Mouse (Mus musculus) mesoderm, embryonic 11.5 days (tissue): Measurements from ENCODE around the gene Slc30a2.
"Not testable (repeated sequence)": the region's sequence is repeated elsewhere in the genome, so short reads cannot be mapped to it uniquely, and the experiment has no call there.

ENCODE experiments used
- DNase-seq: peaks from one replicate; pipeline ENCODE4 v3.0.0-alpha.2; 2012; ENCODE audit warnings: low read depth, low spot score

Gene Slc30a2

DNA sequence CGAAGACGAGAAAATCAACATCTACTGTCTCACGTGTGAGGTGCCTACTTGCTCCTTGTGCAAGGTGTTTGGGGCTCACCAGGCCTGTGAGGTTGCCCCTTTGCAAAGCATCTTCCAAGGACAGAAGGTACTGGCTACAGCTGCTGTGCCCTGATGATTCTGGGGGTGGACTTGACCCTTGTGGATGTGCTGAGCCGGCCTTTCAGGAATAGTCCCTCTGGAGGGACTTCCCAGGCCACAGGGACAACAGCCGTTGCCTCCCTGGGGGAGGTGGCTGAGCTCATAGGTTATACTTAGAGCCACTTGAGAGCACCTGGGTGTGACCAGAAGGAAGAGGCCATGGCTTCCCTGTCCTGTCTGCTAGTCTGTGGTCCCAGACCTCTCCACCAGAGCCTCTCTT is 23.3 kb upstream of the Slc30a2 start:
- no peak for DNase-seq

DNA sequence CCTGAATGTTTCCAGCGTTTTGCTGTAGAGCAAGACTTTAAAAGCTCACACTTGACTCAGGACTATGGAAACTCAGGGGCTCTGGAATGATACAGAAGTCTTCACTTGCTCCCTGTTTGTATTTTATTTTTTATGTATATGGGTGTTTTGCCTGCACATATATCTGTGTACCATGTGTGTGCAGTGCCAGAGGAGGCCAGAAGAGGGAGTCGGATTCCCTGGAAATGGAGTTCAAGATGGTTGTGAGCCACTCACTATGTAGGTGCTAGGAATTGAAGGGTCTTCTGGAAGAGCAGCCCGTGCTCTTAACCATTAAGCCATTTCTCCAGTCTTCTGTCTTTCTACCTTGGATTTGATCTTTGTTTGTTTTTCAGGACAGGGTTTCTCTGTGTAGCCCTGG is 21.5 kb upstream of the Slc30a2 start:
- no peak for DNase-seq

DNA sequence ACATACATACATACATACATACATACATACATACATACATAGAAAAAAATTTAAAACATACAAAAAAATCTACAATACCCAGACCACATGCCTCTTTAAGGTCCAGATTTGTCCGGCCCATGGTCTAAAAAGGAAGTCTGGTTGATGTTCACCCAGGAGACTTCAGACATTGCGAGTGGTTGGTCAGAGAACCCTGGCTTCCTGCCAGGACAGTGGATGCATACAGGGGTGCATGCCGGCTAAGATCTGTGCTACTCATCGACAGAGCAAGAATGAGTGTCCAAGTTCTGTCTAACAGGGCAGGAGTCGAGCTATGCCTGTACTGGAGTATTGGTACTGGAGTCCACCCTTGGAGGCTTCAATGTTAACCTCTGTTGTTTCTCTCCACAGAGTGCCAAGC is 18.3 kb upstream of the Slc30a2 start:
- DNase-seq = no peak

DNA sequence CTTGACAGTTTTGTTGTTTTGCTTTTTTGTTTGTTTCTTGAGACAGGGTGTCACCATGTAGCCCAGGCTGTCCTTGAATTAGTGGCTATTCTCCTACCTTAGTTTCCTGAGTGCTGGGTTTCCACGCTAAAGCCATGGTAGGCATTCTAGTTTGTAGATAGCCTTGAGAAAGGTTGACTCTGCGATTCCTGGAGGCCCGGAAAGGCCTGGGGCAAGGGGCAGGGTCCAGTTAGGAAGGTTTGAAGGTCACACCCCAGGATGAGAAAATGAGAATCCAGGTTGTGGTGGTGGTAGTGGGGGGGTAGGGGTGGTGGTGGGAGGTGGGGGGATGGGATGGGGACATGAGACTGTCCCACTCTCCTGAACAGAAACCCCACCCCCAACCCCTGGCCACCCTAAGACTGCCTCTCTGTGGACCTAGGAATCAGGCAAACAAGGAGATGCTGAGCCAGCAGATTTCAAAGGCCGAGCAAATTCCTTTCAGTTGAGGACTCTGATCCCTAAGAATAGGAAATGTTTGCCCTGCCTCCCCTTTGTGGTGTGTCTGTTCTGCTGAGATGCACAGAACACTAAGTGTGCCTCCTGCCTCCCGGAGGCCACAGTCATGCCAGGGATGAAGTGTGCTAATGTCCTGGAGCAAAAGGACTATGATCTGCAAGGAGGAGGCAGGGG is 16.0 kb upstream of the Slc30a2 start:
- DNase-seq = no peak

DNA sequence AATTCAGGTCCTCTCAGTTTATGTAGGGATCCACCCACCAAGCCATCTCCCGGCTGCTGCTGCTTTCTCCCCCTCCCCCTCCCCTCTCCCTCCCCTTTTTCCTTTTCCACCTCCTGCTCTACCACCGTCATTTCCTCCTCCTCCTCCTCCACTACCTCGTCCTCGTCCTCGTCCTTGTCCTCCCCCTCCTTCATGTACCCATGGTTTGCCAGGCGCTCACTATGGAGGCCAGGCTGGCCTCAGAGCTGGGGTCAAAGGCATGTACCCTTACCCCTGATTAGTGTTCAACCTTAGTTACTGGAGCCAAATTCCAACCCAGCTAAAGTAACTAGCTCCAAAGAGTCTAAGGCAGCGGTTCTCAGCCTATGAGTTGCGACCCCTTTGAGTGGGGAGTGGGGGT is 14.8 kb upstream of the Slc30a2 start:
- DNase-seq = no peak

DNA sequence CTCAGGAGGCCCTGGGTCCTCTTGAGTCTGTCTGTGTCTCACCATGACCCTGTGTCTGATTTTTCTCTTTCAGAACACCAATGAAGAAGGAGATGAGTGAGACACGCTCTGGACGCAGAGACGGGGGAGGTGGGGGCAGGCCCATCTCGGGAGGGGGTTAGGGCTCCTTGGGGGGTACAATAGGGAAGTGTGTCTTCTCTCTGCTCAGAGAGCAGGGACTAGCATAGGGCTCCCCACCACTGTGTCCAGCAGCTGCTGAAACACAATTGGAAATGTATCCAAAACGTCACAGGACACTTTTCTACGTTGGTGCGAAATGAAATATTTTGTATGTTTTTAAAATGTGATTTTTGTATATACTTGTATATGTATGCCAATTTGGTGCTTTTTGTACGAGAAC is 14.1 kb upstream of the Slc30a2 start:
- no peak for DNase-seq

DNA sequence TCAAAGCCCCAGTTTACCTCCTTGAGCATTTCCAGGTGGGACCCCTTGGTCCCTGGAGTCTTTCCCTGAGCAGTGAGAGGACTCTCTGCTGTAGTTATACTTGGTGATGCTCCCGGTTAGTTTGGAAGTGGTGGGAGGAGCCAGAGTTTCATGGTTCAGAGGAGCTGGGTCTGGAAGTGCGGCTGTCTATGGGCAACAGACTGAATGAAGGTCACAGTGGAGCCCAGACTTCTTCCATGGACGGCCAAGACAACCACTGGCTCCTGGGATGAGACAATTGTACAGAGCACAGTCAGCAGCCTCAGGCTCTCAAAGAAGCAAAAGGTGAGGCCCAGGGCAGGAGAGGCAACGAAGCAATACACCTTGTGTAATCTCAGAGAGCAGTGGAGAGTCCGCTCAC is 12.7 kb upstream of the Slc30a2 start:
- DNase-seq = no peak

DNA sequence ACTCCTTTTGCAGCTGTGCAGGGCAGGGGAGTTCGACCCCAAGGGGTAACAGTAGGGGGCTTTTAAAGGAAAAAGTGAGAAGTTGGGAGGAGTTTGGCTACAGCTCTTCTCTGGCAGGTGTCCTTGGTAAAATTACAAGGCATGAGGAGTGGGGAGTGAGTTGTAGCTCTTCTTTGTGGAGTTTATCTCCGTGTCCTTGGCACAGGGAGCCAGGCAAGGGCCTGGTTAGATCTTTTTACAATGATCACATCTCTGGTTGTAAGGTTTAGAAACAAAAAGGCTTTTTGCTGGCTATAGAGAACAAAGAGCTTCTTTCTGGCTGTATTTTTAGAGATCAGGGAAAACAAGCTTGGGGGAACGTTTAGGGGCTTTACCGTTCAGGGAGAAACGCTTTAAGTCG is 1.8 kb upstream of the Slc30a2 start:
- DNase-seq = not testable (repeated sequence)

DNA sequence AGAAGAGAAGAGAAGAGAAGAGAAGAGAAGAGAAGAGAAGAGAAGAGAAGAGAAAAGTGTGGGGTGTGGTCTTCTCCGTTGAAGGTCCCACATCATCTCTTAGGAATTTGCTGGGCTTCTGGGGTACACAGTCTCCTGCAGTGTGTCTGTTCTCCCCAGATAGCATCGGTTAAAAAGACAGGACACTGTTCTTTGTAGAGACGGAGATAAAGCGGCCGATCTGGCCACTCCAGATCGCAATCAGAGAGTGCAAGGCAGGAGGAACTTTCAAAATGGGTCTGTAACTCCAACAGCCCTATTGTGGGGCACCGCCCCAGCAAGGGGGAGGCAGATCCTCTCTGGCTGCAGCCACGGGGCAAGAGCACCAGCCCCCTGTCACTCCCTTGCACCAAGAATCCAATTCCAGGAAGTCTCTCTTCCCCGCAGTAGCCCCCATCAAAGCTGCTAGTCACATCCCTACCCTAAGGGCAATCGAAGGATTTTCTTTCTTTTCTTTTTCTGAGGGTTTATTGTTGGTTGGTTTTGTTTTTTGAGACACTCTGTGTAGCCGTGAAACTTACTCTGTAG is 685 bp upstream of the Slc30a2 start:
- no peak for DNase-seq

DNA sequence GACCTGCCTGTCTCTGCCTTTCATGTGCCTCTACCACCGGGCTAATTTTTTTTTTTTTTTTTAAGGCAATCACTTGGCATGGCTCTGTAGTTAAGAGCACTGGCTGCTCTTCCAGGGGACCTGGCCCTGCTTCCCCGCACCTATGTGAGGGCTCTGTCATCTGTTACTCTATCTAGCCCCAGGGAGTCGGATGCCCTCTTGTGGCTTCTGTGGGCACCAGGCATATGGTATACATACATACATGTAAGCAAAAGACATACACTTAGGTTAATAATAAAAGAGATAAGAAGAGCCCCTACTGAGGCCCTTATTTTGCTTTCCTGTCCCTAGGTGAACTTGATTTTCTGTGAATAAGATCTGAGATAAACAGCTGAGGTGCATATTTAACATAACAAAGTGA is 1.6 kb downstream of the Slc30a2 start:
- no peak for DNase-seq

DNA sequence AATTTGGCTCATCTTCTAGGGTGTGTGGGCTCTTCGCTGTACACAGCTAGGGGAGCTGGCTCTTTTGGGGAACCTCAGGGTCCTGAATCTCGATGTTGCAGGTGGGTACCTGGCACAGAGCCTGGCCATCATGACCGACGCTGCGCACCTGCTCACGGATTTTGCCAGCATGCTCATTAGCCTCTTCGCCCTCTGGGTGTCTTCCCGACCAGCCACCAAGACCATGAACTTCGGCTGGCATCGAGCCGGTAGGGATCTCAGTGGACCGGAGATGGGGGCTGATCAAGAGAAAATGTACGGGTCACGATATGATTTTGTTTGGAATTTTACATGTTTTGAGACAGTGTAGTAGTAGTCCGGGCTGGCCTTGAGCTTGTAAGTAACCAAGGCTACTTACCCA is 2.8 kb downstream of the Slc30a2 start:
- no peak for DNase-seq

DNA sequence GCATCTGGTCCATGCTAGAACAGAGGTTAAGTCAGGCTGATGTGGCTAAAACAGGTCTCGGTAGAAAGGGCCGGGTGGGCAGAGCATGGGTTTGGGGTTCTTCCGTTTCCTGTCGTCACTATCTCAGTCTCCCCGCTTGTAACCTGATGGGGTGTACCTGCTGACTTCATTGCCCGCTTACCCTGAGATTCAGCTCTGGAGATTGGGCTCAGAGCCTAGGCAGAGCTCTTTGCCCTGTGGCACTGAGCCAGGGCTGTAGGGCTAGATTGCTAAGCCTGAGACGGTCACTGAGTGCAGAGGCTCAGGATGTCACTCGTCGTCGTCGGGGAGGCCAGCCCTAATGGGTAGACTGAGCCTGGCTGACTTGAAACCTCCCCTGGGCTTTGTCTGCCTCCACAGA is 5.1 kb downstream of the Slc30a2 start:
- DNase-seq = no peak

DNA sequence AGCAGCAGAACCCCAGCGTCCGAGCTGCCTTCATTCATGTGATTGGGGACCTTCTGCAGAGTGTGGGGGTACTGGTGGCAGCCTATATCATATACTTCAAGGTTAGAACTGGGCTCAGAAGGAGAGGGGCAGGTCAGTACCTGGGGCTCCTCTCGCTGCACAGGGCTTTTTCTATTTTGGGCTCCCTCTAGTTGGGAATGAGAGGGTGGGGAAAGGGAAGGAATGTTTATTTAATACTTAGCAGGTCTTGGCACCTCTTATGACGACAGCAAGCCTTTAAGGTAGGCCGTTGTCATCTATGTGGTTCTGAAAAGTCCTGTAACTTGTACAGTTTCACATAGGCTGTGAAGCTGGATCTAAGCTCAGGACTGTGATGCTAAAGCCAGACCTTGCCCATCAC is 5.6 kb downstream of the Slc30a2 start:
- no peak for DNase-seq

DNA sequence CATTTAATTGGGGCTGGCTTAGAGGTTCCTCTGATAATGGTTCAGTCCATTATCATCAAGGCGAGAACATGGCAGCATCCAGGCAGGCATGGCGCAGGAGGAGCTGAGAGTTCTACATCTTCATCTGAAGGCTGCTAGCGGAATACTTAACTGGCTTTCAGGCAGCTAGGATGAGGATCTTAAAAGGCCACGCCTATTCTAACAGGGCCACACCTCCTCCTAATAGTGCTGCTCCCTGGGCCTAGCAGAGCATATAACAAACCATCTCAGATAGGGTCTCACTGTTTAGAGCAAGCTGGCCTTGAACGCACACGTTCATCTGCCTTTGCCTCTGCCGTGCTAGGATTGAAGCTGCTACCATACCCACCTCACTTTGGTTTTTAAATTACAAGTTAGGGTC is 6.8 kb downstream of the Slc30a2 start:
- DNase-seq = no peak

DNA sequence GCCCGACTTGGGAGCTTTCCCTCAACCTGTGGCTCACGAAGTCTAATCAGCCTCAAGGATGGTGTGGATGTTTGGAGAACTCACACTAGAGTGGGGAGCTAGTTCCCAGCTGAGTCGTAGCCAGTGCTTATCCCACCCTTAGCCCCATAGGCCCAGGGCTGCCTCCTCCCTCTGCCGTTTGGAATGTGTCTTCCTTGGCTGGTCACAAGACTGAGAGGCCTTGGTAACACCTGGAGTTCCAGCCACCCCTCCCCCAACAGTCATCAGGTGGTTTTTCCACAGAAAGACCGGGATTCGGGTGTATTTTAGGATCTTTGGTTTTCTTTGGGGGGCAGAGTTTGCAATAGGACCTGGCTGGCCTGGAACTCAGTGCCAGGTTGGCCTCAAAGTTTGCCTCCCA is 7.7 kb downstream of the Slc30a2 start:
- DNase-seq = no peak

DNA sequence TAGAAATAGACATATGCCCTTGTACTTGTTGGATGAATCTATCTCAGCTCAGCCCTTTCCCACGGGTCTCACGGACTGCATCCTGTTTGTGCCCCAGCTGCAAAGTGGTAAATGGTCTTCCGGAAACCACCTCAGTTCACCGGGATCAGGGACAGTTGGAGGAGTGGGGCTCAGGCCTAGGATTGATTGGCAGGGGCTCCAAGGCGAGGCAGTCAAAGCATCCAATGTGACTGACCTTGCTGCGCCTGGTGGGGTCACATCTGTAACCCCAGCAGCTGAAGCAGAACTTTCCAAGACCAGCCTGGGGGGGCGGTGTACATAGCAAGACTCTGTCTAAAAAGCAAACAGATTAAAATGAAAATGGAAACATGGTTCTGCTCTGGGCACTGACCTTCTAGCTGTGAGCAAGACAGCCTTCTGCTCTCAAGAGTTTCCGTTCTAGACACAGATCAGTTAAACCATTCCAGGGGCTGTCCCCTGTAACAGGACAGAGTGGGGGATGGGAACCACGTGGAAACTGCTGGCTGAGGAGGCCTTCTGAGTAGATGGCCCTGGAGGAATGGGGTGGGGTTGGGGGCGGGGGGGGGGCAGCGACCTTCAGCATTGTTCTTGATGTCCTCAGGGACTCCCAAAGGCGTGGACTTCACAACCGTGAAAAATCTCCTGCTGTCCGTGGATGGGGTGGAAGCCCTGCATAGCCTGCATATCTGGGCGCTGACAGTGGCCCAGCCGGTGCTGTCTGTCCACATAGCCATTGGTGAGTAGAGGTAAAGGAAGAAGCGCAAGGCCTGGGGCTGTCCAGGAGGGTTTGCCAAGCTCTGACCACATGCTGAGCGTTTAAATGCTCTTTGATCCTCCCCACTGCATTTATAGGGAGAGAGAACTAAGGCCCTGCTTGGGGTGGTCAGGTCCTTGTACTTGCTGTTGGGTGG is 8.6 kb downstream of the Slc30a2 start:
- no peak for DNase-seq

DNA sequence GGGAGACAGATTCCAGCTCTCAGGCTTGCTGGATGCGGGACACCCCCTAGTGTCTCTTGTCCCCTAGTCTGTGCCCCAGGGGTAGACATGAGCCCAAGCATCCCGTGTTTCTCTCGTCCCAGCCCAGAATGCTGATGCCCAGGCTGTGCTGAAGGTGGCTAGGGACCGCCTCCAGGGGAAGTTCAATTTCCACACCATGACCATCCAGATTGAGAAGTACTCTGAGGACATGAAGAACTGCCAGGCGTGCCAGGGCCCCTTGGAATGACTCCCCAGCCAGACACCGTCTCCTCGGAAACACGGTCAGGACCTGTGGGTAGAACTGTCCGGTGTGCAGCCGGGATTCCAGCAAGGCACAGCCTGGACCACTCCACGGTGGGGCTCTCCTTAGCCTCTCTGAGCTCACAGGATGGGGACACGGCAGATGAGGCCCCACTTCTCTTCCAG is 9.3 kb downstream of the Slc30a2 start:
- no peak for DNase-seq

DNA sequence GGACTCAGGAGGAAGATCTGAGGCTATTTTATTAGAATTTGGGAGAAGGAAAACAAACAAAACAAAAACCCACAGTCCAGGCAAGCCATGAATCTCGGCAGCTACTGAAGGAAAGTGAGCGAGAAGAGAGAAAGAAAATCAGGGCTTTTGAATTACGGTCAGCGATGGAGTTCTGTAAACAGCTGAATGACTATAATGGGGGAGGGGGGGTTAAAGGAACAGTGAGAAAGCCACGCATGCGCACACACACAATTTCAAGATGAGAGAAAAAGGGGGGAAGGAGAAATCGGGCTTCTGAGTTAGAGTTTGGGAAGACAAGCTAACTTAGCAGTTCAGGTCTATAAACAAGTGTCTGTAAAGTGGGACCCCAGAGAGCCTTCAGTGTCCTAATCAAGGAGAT is 9.9 kb downstream of the Slc30a2 start:
- DNase-seq = no peak

DNA sequence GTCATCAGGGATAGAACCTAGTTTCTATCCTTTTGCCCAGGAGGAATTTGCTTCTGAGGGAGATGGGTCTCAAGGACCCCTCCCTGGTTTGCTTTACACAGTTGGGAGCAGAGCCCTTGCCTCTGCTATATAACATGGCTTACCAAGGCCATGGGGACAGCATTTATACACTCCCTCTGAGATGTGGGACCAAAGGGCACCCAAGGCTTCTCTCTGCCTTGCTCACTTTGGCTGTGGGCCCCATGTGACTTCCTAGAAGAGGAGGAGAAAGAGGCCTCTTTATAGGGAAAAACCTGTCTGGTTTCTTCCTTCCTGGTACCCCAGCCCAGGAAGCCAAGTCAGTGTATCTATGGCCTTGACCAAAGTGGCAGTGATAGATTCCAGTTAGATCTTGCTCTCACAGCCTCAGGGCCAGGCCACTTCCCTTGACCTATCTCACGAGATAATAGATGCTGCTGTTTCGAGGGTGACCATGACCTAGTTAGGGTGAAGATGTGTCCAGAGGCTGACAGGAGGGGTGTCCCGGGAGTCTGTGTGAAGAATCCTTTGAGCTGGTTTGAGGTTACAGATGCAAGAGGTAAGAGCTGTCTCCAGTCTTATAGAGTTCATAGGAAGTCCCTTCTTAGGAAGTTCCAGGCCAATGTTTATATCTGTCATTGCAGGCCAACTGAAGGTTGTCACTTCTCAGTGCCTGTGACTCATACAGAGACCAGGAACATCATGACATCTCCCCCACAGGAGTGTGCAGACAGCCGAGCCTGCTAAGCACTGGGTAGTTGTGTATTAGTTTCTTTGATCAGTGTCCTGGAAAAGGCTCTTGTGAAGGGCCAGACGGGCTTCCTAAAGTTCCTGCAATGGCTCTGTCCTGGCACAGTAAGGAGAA is 10.8 kb downstream of the Slc30a2 start:
- no peak for DNase-seq

DNA sequence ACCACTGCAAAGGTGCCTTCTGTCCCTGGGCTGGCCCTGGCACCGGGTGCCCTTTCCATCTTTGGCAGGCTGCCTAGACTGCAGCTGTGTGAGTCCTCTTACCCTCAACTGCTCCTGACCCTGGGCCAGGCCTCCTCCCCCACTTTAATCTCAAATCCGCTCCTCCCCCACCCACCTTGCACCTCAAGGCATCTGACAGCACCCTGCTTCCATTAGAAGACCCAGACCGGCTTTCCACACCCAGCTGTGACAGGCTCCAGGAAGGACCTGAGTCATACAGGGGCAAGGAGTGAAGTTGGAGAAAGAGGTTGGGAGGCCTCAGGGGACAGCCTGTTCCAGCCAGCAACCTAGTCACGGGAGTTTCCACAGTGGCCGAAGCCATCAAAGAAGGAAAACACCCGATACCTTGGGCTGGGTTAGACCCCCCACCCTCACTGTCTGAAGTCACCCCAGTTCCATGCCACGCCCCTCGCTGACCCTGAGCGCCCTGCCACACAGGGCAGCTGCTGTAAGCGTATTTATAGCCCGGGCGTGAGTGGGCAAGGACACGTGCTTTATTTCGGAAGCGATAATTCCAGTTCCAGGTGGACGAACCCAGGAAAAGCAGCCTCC is 13.0 kb downstream of the Slc30a2 start:
- no peak for DNase-seq
